Mouse (Mus musculus) right cerebral cortex, postnatal 36 days (tissue): Measurements from ENCODE around the gene Strn.
A peak's percentile ranks its signal among the peaks of the same experiment; 100 is the strongest.
"Not testable (repeated sequence)": the region's sequence is repeated elsewhere in the genome, so short reads cannot be mapped to it uniquely, and the experiment has no call there.

ENCODE experiments used
- DNase-seq, 2 experiments: peaks; one replicate each; pipeline ENCODE4 v3.0.0; 2022; ENCODE audit warnings: low spot score in 2 of 2, mixed read lengths in 1 of 2

Gene Strn

GRCm38 (mm10) chr17:78710258-78710657 lies 26.7 kb downstream of the Strn start:
- DNase-seq = no peak

DNA sequence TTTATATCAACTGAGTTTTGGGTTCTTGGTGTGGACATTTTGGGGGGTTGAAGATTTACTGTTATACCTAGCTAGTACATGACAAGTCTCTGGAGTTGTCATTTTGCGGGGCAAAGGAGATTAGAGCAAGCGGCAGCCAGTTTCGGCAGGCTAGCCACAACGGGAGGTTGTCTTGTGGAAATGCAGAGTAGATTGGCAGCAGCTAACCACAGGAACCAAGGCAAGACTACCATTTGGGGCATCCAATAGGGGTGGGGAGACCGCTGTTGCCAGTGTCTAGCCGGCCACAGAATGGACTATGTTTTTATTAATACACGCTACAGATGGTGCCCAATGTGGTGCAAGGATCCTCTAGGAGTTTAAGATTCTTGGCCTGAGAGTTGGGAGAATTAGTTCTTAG lies 28.6 kb downstream of the Strn start:
- DNase-seq = no peak

DNA sequence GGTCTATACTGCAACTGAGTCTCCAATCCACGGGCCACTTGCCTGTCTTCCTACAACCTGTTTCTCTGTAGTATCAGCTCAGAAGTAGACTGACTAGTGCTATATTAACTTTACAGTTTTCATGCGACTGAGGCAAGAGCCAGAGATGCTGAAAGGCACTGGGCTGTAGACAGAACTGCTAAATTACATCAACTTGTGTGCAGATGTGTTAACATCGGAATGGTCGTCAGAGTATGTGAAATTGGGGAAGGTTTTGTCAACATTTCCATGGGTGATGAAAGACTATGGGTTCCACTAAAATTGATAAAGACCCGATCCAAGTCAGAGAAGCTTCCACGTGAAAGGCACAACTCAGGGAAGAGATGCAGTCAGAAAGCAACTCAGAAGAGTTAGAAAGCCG lies 34.0 kb downstream of the Strn start:
- no peak for DNase-seq

GRCm38 (mm10) chr17:78698965-78699364 lies 38.0 kb downstream of the Strn start:
- DNase-seq = no peak

GRCm38 (mm10) chr17:78697462-78697861 lies 39.5 kb downstream of the Strn start:
- no peak for DNase-seq

DNA sequence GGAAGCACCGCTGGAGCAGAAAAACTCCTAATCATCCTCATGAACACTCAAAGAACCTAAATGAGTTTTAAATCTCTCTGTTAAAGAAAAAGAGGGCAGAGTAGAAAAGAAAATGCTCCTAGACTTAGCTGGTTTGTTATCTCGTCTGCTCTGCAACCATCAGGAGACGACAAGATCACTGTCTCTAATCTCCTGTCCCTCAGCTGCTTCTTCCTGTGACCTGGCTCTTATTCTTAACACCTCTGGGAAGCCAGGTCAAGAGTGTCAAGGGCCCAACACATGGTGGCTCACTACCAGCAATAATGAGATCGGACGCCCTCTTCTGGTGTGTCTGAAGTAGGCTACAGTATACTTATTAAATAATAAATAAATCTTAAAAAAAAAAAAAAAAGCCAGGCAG lies 40.1 kb downstream of the Strn start:
- no peak for DNase-seq

GRCm38 (mm10) chr17:78689231-78689630 lies 47.8 kb downstream of the Strn start:
- not testable (repeated sequence) for DNase-seq

DNA sequence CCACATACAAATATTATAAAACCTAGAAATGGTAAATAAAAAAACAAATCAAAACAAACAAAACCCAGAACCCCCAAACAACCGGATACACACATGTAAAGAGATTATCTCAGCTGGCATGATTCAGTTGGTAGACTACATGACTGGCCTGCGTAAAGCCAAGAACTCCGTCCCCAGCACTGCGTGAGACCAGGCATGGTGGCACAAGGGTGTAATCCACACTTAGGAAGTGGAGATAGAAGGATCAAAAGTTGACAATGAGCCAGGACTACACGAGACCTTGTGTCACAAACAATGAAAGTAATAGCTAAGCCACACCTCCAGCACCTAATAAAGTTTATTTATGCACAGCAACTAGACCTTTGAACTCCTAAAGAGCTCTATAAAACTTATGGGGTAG lies 49.0 kb downstream of the Strn start:
- DNase-seq = no peak

DNA sequence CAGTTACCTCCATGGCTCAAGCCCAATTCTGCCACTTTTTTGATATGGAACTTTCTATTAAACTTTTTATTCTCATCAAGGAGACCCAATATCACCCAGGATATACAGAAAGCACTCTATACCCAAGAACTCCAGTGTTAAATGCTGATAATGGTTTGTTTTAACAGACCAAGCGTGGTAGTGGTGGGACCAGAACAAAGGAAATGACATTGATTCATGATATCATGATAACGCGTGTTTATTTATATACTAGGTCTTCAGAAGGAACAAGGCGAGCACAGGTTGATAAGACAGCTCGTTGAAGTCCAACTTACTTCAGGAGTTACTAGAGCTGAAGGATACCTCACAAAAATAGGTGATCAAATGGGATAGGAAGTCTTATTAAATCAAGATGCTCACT lies 52.0 kb downstream of the Strn start:
- DNase-seq = no peak

- no peak for DNase-seq
Measured at GRCm38 (mm10) chr17:78682351-78682750, 54.6 kb downstream of the Strn start.

DNA sequence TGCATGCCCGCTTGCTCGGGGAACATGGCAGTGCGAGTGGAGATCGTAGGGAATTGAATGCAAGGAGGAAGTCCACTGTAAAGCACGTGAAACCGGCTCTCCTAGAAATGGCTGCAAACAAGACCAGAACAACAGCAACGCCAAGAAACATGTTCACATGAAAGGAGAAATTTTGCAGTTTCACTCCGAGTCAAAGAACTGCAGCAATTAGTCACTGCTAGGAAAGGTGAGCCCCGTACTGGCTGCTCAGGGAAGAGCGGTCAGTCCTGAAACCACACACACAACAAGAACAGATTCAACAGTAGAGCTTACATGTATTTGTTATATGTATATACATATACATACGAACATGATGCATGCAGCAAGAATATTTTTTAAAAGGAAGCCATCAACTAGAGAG lies 57.5 kb downstream of the Strn start:
- no peak for DNase-seq

GRCm38 (mm10) chr17:78676813-78677212 lies 60.2 kb downstream of the Strn start:
- peak; percentile 47 to 75 for DNase-seq

GRCm38 (mm10) chr17:78664962-78665545 lies 71.9 kb downstream of the Strn start:
- DNase-seq = no peak

- no peak for DNase-seq
Measured at GRCm38 (mm10) chr17:78654841-78655240, 82.2 kb downstream of the Strn start.

- no peak for DNase-seq
Measured at GRCm38 (mm10) chr17:78643853-78644475, 93.0 kb downstream of the Strn start.

DNA sequence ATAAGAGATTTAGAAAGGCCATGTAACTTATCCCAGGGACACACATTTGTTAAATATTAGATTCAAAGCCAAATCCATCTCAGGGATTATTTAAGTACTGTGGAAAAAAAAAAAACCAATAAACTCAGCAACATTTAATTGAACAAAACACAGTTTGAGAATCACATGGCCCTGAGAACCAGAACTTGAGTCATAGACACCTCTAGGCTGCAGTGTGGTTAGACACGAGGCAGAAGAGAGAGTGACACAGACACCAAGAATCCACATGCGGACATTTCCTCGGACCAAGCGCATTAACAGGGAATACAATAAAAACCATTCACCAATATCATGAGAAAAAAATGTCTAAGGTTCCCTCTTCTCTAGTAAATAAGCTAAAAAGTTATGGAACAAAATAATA lies 94.7 kb downstream of the Strn start:
- no peak for DNase-seq

- no peak for DNase-seq
Measured at GRCm38 (mm10) chr17:78640387-78640786, 96.6 kb downstream of the Strn start.

DNA sequence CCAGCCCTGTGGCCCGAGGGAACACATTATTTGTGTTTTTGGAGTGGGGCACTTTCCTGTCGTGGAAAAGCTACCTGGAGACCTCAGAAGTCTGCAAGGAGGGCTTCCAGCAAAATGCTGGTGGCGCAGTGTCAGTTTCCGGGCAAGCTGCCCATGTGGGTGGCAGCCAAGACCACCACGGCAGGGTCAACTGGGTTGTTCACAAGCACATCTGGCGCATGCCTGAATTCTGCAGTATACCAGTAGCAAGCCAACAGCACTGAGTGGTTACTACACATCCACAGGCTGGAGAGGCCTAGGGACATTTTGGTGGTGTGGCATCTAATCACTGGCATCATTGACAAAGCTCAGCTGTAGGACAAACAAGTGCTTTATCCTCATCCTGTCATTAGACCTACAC lies 97.9 kb downstream of the Strn start:
- no peak for DNase-seq

GRCm38 (mm10) chr17:78637140-78637539 lies 99.9 kb downstream of the Strn start:
- no peak for DNase-seq

DNA sequence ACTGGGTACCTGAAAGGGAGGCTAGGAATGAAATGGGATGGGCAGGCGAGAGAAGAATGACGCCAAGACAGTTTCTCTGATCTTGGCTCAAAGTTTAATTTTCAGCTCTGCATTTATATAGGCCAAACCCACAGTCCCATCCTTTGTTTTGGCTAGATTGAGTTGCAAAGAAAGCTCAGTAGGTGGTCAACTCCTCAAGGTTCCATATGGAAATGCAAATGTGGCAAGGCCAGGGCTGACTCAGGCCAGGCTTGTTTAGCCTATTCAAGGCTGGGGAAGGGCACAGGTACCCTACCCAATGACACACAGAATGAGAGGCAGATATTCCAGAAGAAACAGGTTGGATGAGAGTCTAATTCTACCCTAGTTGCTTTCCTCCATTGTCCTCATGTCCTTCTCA lies 101.4 kb downstream of the Strn start:
- DNase-seq = no peak

GRCm38 (mm10) chr17:78624941-78625340 lies 112.1 kb downstream of the Strn start:
- DNase-seq = no peak

- DNase-seq = no peak
Measured at GRCm38 (mm10) chr17:78621863-78622262, 115.1 kb downstream of the Strn start.

- DNase-seq = no peak
Measured at GRCm38 (mm10) chr17:78620740-78621139, 116.3 kb downstream of the Strn start.

DNA sequence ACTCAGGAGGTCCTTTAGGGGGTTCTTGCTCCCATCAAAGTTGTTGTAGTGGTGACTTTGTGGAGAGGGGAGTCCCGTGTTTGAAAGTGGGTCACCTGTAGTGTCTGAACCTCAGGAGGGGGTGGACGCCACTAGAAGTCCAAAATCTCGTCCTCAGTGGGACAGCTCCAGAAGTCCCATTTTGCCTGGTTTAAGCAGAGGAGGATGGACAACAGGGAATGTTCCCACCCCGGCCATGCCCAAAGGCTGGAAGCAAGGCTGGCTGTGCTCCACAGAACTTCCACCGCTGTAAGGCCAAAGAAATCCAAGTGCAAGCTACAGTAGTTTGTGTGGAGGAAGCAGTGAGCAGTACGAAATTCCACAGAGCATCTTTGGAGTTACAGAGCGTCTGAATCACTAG lies 117.0 kb downstream of the Strn start:
- no peak for DNase-seq
